Mouse (Mus musculus): ENCODE results near the gene Dnajc14. TPM values are rescaled to one million over a fixed set of nuclear protein-coding genes. Genes with fewer than 3 reads are reported as not detected.
A peak's percentile ranks its signal among the peaks of the same experiment; 100 is the strongest.

The Dnajc14 gene
- polyA plus RNA-seq, 1 experiment from 2014 or later = 54.3 TPM

DNA sequence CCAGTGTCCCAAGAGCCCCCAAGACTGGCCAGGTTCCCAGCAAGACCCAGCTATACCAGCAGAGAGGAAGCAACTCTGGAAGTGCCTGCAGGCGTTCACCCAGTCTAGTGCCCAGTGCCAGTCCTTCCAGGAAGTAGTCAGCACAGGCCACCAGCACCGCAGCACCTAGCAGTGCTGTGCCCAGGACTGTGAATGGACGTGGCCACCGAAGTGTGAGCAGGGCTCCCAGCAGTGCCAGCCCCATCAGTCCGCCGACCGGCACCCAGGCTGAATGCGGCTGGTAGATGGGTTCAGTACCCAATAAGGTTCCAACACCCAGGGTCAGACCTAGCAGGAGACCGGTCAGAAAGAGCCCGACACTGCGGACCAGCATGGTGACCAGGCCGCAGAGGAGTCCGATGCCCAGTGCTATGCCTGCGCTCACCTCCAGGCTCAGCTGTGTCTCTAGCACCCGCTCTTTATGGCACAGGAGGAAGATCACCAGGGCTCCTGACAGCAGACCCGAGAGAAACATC, 1.8 kb upstream of the Dnajc14 start:
- no peak for ATAC-seq (ENCODE audit: low read depth)
- H3K4me3 ChIP-seq = no peak overlapping the region
- H3K4me1 ChIP-seq (replicated peaks) = peaks cover 35% of the 10 kb centered on the region
- H3K36me3 ChIP-seq = peaks cover 51% of the 10 kb centered on the region
- H3K9me3 ChIP-seq = no peaks in the 10 kb centered on the region
- H3K4me2 ChIP-seq = 0 out of 2 replicates have a peak overlapping the region, but pooled peaks have one; percentile 78
- no peaks in the 10 kb centered on the region for H3K27me3 ChIP-seq
- 90% methylated on average over 16 of the region's 16 CpGs for WGBS
- no peak overlapping the region for H3K27ac ChIP-seq (replicated peaks)
- 0 out of 2 replicates have a peak overlapping the region, but pooled peaks have one; percentile 92 for H3K9ac ChIP-seq

DNA sequence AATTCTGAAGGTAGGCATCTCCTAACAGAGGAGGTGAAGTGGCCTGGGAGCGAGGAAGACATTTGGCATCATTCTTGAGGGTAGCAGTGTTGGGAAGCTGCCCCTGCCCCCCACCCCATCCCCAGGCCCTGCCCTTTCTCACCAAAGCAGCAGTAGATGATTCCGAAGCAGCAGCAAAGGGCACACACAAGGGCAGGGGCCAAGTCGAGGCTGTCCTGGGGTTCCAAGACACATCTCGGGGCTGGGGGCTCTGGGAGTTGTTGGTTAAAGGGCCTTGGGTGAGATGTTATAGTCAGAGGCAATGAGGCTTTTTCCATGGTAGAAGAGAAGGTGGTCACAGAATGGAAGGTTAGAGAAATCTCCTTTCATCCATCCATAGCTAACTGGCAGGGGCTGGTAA, 906 bp upstream of the Dnajc14 start:
- Histone ChIP-seq H3K9ac (peak overlapping the region; percentile 92), H3K9me3 (no peaks in the 10 kb centered on the region), H3K4me3 (peak overlapping the region; percentile 86), H3K4me1 (replicated peaks) (peaks cover 44% of the 10 kb centered on the region), H3K4me2 (peak overlapping the region; percentile 78), H3K36me3 (peaks cover 51% of the 10 kb centered on the region), H3K27me3 (no peaks in the 10 kb centered on the region), H3K27ac (replicated peaks) (peak overlapping the region; percentile 98; the same call in 1 of the 2 replicates)
- WGBS = 58% methylated on average over 4 of the region's 4 CpGs
- no peak for ATAC-seq (ENCODE audit: low read depth)

DNA sequence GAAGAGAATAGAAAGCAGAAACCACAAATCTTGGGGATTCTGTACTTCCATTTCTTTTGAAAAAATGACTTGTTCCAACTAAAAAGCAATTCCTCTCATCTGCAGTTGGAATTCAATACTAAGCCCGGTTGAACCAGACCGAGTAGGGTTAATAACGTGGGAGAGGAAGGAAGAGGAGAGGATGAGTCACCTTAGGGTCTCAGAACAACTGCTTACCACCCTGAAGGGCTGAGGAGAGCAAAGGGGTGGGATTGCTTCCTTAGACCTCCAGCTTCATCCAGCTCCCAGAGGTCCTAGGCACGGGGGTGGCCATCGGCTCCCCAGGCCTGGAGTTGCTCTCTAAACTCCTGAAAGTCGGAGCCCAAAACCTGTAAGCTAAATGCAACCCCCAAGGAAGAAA, 501 bp upstream of the Dnajc14 start:
- Histone ChIP-seq H3K27me3 (no peaks in the 10 kb centered on the region), H3K27ac (replicated peaks) (peak overlapping the region; percentile 98), H3K4me3 (peak overlapping the region; percentile 86), H3K4me1 (replicated peaks) (peaks cover 48% of the 10 kb centered on the region), H3K4me2 (peak overlapping the region; percentile 78), H3K36me3 (peaks cover 51% of the 10 kb centered on the region), H3K9me3 (no peaks in the 10 kb centered on the region), H3K9ac (peak overlapping the region; percentile 92)
- ATAC-seq (ENCODE audit: low read depth) = no peak
- WGBS = 24% methylated on average over 6 of the region's 6 CpGs

DNA sequence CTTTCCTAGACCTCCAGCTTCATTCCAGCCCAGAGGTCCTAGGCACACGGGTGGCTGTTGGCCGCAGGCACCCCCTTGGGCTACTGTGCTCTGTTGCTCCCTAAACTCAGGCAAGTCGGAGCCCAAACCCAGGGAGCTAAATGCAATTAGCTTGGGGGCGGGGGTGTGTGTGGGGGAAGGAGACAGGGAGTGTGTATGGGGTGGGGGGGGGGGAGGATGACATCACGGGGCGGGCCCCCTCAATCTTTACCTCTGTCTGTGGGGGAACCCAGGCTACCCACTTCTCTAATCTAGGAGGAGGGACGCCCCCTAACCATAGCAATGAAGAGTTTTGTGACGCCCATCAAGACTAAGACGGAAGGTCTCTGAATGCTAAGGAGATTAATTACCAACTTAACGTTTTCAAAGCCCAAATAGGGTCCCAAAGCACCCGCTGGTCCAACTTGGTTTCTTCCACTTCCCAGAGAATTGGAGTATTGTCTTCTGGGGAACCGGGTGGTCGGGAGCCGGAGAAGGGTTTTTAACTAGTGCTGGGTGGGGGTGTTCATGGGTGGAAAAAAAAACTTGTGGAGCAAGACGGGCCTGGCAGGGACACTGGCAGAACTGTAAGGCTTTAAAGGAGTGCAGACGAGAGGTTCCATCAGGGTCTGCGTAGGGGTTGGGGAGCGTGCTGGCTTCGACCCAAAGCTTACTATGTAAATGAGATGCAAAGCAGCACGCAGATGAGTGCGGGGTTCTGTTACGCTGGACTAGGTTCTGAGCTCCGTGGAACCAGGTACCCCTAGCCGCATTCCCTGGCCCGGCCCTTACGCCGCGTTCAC, 619 bp downstream of the Dnajc14 start, which contains the start of gene Tmem198b:
TSS of gene Tmem198b (minus strand) at position 100 of the 821 bp plus-strand sequence.
- Histone ChIP-seq H3K9ac (peak within 1 kb of the TSS; percentile 92), H3K4me1 (replicated peaks) (peaks cover 59% of the 10 kb centered on the region), H3K36me3 (peaks cover 50% of the 10 kb centered on the region), H3K9me3 (no peaks in the 10 kb centered on the region), H3K27me3 (no peaks in the 10 kb centered on the region), H3K27ac (replicated peaks) (peak within 1 kb of the TSS; percentile 98), H3K4me3 (peak within 1 kb of the TSS; percentile 86), H3K4me2 (peak within 1 kb of the TSS; percentile 78)
- under 1% methylated on average over 27 of the region's 28 CpGs for WGBS
- ATAC-seq (ENCODE audit: low read depth) = peak; percentile 75

- peak overlapping the region; percentile 98 for H3K27ac ChIP-seq (replicated peaks)
- peaks cover 68% of the 10 kb centered on the region for H3K4me1 ChIP-seq (replicated peaks)
- peak; percentile 93 for ATAC-seq (ENCODE audit: low read depth)
- under 1% methylated on average over 61 of the region's 70 CpGs for WGBS
- H3K27me3 ChIP-seq = no peaks in the 10 kb centered on the region
- H3K9me3 ChIP-seq = no peaks in the 10 kb centered on the region
- H3K36me3 ChIP-seq = peaks cover 44% of the 10 kb centered on the region
- H3K4me2 ChIP-seq = peak overlapping the region; percentile 78
- peak overlapping the region; percentile 92 for H3K9ac ChIP-seq
- H3K4me3 ChIP-seq = peak overlapping the region; percentile 86
These were observed 1.5 kb downstream of the Dnajc14 start for GRCm38 (mm10) chr10:128805092-128806000.

DNA sequence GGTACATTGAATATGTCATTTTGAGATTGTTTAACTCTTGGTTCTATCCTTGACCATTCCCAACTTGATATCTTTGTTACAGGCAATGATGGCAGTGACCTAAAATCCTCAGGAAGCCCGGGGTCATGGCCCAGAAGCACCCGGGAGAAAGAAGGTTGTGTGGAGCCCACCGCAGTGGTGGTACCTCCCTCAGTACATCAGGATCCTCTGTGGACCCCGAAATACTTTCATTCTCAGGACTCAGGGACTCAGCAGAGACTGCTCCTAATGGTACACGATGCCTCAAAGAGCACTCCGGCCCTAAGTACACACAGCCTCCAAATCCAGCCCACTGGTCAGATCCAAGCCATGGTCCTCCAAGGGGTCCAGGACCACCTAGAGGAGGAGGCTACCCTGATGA, 2.2 kb downstream of the Dnajc14 start:
- H3K9ac ChIP-seq = peak overlapping the region; percentile 92
- H3K4me1 ChIP-seq (replicated peaks) = peaks cover 70% of the 10 kb centered on the region
- H3K36me3 ChIP-seq = peaks cover 36% of the 10 kb centered on the region
- 60% methylated on average over 6 of the region's 6 CpGs for WGBS
- H3K9me3 ChIP-seq = no peaks in the 10 kb centered on the region
- H3K27me3 ChIP-seq = no peaks in the 10 kb centered on the region
- no peak for ATAC-seq (ENCODE audit: low read depth)
- H3K27ac ChIP-seq (replicated peaks) = peak overlapping the region; percentile 98
- peak overlapping the region; percentile 78 for H3K4me2 ChIP-seq
- H3K4me3 ChIP-seq = peak overlapping the region; percentile 86

GRCm38 (mm10) chr10:128807018-128807417, 3.2 kb downstream of the Dnajc14 start:
- H3K4me2 ChIP-seq = peak overlapping the region; percentile 78
- peaks cover 30% of the 10 kb centered on the region for H3K36me3 ChIP-seq
- H3K9me3 ChIP-seq = no peaks in the 10 kb centered on the region
- H3K9ac ChIP-seq = peak overlapping the region; percentile 92
- 92% methylated on average over 8 of the region's 8 CpGs for WGBS
- H3K27ac ChIP-seq (replicated peaks) = no peak overlapping the region
- peak overlapping the region; percentile 86 for H3K4me3 ChIP-seq
- no peaks in the 10 kb centered on the region for H3K27me3 ChIP-seq
- H3K4me1 ChIP-seq (replicated peaks) = peaks cover 67% of the 10 kb centered on the region
- ATAC-seq (ENCODE audit: low read depth) = no peak

DNA sequence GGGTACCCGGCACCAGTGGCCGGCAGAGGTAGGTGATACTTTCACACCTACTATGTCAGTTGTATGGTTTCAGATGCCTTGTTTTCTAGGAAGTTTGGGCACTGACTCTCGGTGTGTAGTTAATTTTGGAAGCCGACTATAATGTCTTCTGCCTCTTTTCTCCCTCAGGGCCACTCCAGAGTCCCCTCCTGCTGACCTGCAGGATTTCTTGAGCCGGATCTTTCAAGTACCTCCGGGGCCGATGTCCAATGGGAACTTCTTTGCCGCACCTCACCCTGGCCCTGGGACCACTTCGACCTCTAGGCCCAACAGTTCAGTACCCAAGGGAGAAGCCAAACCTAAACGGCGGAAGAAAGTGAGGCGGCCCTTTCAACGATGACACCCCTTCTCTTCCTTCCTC, 13.2 kb downstream of the Dnajc14 start, which contains the start of gene Sarnp:
TSS of gene Sarnp (plus strand) at position 301 of the 400 bp plus-strand sequence.
- Histone ChIP-seq H3K4me2 (no peak within 1 kb of the TSS), H3K9me3 (no peaks in the 10 kb centered on the region), H3K27ac (replicated peaks) (no peak within 1 kb of the TSS), H3K4me3 (no peak within 1 kb of the TSS), H3K27me3 (no peaks in the 10 kb centered on the region), H3K4me1 (replicated peaks) (peaks cover 9% of the 10 kb centered on the region), H3K9ac (no peak within 1 kb of the TSS), H3K36me3 (peaks cover 68% of the 10 kb centered on the region)
- ATAC-seq (ENCODE audit: low read depth) = no peak
- WGBS = 92% methylated on average over 13 of the region's 13 CpGs

- H3K36me3 ChIP-seq = peaks cover 51% of the 10 kb centered on the region
- 92% methylated on average over 4 of the region's 4 CpGs for WGBS
- H3K9ac ChIP-seq = no peak overlapping the region
- no peaks in the 10 kb centered on the region for H3K9me3 ChIP-seq
- H3K4me1 ChIP-seq (replicated peaks) = peaks cover 25% of the 10 kb centered on the region
- no peaks in the 10 kb centered on the region for H3K27me3 ChIP-seq
- H3K4me3 ChIP-seq = no peak overlapping the region
- H3K4me2 ChIP-seq = no peak overlapping the region
- H3K27ac ChIP-seq (replicated peaks) = no peak overlapping the region
- ATAC-seq (ENCODE audit: low read depth) = no peak
These were observed 16.4 kb downstream of the Dnajc14 start for GRCm38 (mm10) chr10:128820217-128820616.

DNA sequence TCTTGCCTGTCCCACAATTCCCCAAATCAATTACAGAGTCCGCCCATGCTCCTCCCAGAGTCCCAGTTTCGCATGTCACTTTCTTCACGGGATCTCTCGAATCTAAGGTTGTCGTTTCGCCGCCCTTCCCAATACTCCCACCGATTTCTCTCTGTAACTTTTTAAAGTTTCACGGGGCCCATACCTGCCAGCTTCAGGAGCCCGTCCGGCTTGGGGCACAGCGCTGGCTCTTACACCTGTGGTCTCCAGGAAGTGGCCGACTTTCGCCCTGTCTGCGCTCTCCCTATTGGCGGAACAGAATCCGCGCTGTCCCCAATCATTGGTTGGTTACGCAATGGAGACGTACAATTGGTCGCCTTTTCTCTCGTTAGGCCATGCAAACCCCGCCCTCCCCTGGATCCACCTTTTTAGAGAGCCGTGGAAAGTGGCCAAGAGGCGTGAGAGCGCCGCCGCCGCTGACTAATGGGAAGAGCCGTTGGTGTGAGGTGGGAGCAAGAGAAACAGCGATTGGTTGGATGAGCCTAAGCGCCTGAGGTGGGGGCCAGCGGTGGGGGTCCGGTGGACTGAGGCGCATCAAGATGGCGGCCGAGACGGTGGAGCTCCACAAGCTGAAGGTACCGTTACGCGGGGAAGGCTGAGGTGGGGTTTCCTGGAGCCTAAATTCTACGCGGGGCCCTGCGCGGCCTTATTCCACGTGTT, 17.6 kb downstream of the Dnajc14 start, which contains the start of gene Ormdl2:
TSS of gene Ormdl2 (minus strand) at position 288 of the 699 bp plus-strand sequence.
- Histone ChIP-seq H3K27me3 (no peaks in the 10 kb centered on the region), H3K4me1 (replicated peaks) (peaks cover 25% of the 10 kb centered on the region), H3K27ac (replicated peaks) (peak within 1 kb of the TSS; percentile 64; the same call in 1 of the 2 replicates), H3K4me3 (peak within 1 kb of the TSS; percentile 79), H3K4me2 (peak within 1 kb of the TSS; percentile 78), H3K36me3 (peaks cover 44% of the 10 kb centered on the region), H3K9ac (peak within 1 kb of the TSS; percentile 76), H3K9me3 (no peaks in the 10 kb centered on the region)
- peak; percentile 100 for ATAC-seq (ENCODE audit: low read depth)
- WGBS = under 1% methylated on average over 46 of the region's 46 CpGs

DNA sequence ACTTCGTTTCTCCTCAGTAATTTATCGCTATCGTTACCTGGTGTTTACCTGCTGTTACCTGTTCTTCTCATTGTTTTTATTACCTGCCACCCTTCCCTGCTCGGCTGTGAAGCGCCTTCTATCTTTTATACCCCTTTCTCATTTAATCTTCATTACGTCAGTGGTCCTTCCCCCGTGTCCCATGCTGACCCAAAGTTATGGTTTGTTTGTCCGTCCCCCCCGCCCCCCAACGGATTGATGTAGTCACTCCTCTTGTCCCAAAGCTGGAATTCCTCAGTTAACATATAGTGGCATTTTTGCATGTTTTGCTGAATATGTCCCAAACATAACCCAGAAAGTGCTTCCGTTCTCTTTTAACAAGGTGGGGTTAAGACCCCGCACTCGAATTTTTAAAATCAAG, 18.3 kb downstream of the Dnajc14 start:
- Histone ChIP-seq H3K4me3 (peak overlapping the region; percentile 79), H3K4me1 (replicated peaks) (peaks cover 25% of the 10 kb centered on the region), H3K9ac (peak overlapping the region; percentile 76), H3K27ac (replicated peaks) (peak overlapping the region; percentile 64; the same call in 1 of the 2 replicates), H3K36me3 (peaks cover 38% of the 10 kb centered on the region), H3K9me3 (no peaks in the 10 kb centered on the region), H3K4me2 (peak overlapping the region; percentile 78), H3K27me3 (no peaks in the 10 kb centered on the region)
- ATAC-seq (ENCODE audit: low read depth) = peak; percentile 34; the same call in 1 of the 2 replicates
- 5% methylated on average over 13 of the region's 13 CpGs for WGBS
